Mouse (Mus musculus) myocyte (in vitro differentiated cells): ENCODE measurements around the gene Cfap299. TPM values are rescaled to one million over a fixed set of nuclear protein-coding genes. Genes with fewer than 3 reads are reported as not detected.
"Not testable (repeated sequence)": the region's sequence is repeated elsewhere in the genome, so short reads cannot be mapped to it uniquely, and the experiment has no call there.

Experiments used
- H3K27me3 ChIP-seq: one replicate; pipeline ENCODE4 v1.6.1; 2011; ENCODE audit not compliant: control insufficient read depth, insufficient read depth, insufficient read length
- H3K36me3 ChIP-seq: one replicate; pipeline ENCODE4 v1.6.1; 2011; ENCODE audit not compliant: control insufficient read depth, insufficient read depth
- H3K4me2 ChIP-seq: one replicate; pipeline ENCODE4 v1.6.1; 2011; ENCODE audit warnings: low read depth, control low read depth
- H3K4me3 ChIP-seq: one replicate; pipeline ENCODE4 v1.5.1; 2011; ENCODE audit warnings: mild to moderate bottlenecking, control low read depth, moderate library complexity
- H3K79me2 ChIP-seq: one replicate; pipeline ENCODE4 v1.6.1; 2011; ENCODE audit not compliant: control insufficient read depth, insufficient read depth
- H3ac ChIP-seq: one replicate; pipeline ENCODE4 v1.6.1; 2011; ENCODE audit not compliant: control insufficient read depth, insufficient read length
- CEBPB ChIP-seq: IDR thresholded peaks from 2 replicates; pipeline ENCODE4 v1.6.1; 2011; ENCODE audit warnings: mild to moderate bottlenecking, moderate library complexity; ENCODE audit not compliant: poor library complexity, insufficient read depth, severe bottlenecking
- E2F4 ChIP-seq: IDR thresholded peaks from one replicate; pipeline ENCODE4 v1.6.1; 2011; ENCODE audit warnings: mild to moderate bottlenecking, control low read depth, moderate library complexity; ENCODE audit not compliant: insufficient read depth
- MAX ChIP-seq: IDR thresholded peaks from one replicate; pipeline ENCODE4 v1.6.1; 2011; ENCODE audit warnings: low read depth, mild to moderate bottlenecking, control low read depth
- MYOD1 ChIP-seq, 3 experiments: IDR thresholded peaks; one replicate each; pipeline ENCODE4 v1.6.1; 2011; ENCODE audit warnings: control low read depth in 2 of 3, low read depth in 2 of 3, mild to moderate bottlenecking in 2 of 3, moderate library complexity in 1 of 3; ENCODE audit not compliant: insufficient read length in 2 of 3, control insufficient read depth in 1 of 3
- MYOG ChIP-seq, 3 experiments: IDR thresholded peaks; one replicate each; pipeline ENCODE4 v1.6.1; 2011; ENCODE audit warnings: control low read depth in 2 of 3, low read depth in 2 of 3, mild to moderate bottlenecking in 2 of 3; ENCODE audit not compliant: insufficient read length in 2 of 3, control insufficient read depth in 1 of 3, insufficient read depth in 1 of 3
- POLR2A ChIP-seq: IDR thresholded peaks from one replicate; pipeline ENCODE4 v1.6.1; 2011; ENCODE audit warnings: low read depth, mild to moderate bottlenecking, control low read depth, moderate library complexity; ENCODE audit not compliant: insufficient read length
- POLR2AphosphoS2 ChIP-seq: IDR thresholded peaks from one replicate; pipeline ENCODE4 v1.6.1; 2011; ENCODE audit warnings: low read depth, control low read depth; ENCODE audit not compliant: insufficient read length
- REST ChIP-seq: IDR thresholded peaks from one replicate; pipeline ENCODE4 v1.6.1; 2011; ENCODE audit warnings: mild to moderate bottlenecking, control low read depth, moderate library complexity; ENCODE audit not compliant: insufficient read depth, insufficient read length
- SRF ChIP-seq: IDR thresholded peaks from one replicate; pipeline ENCODE4 v1.6.1; 2011; ENCODE audit warnings: low read depth; ENCODE audit not compliant: control insufficient read depth, insufficient read length
- TCF12 ChIP-seq: IDR thresholded peaks from one replicate; pipeline ENCODE4 v1.6.1; 2011; ENCODE audit warnings: mild to moderate bottlenecking, control low read depth; ENCODE audit not compliant: poor library complexity, insufficient read depth, severe bottlenecking
- TCF3 ChIP-seq: IDR thresholded peaks from one replicate; pipeline ENCODE4 v1.6.1; 2011; ENCODE audit warnings: low read depth, control low read depth; ENCODE audit not compliant: insufficient read length
- USF1 ChIP-seq: IDR thresholded peaks from one replicate; pipeline ENCODE4 v1.6.1; 2011; ENCODE audit warnings: low read depth, mild to moderate bottlenecking, control low read depth, moderate library complexity
- polyA plus RNA-seq: library from polyadenylated mRNA; unstranded; fragments of >200 nt; fragmentation: generic; extraction: Trizol; gene quantifications from one replicate; pipeline ENCODE4 v1.2.1, GENCODE M21; 2012; ENCODE audit warnings: missing spikeins

Gene Cfap299
- polyA plus RNA-seq, 1 experiment, result not detected

DNA sequence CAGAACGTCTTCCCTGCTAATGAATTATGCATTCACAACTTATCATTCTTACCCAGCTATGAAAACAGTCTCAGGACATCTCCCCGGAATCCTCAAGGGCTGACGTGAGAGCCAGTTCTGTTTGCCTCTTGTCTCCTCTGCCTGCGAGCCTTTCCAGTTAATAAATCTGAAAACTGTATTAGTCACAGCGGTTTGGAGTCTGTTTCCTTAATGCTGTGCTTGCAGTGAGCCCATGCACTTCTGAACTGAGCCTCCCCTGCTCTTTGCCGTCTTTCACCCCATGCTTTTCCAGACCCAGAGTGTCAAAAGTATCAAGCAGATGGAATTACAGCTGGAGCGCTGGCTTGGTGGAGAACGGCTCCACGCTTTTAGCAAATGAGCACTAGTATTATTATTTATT, 22.6 kb upstream of the Cfap299 start:
- H3ac ChIP-seq, result no peak overlapping the region
- no peak overlapping the region for H3K4me3 ChIP-seq
- peak overlapping the region; percentile 60 for H3K4me2 ChIP-seq
- H3K79me2 ChIP-seq, result no peaks in the 10 kb centered on the region
- no peaks in the 10 kb centered on the region for H3K36me3 ChIP-seq
- no peaks in the 10 kb centered on the region for H3K27me3 ChIP-seq
- TF ChIP-seq SRF (no peak), USF1 (no peak), TCF12 (no peak), CEBPB (no peak), TCF3 (no peak), REST (no peak), MYOD1 (IDR thresholded peaks at IDR 0.05; ENCODE audit: control insufficient read depth in 1 of 3, insufficient read length in 2 of 3, low read depth in 2 of 3) (no peak), POLR2AphosphoS2 (no peak)

DNA sequence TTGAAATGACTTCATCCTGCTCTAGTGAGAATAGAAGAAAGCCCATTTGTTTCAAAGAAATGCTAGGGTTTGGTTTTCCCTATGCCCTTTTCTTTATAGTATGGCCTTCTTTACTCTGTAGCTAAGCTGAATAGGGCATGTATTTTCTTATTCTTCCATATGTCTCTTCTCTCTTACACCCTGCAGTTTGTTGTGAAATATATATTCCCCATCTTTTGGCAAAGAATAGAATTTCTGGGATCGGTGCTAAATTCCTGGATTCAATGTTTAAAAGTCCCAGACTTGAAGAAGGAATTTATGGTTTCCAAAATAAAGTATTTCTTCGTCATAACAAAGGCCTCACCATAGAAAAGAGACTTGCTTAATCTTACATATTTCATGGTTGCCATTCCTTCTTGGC, 2.5 kb upstream of the Cfap299 start:
- Histone ChIP-seq H3K36me3 (no peaks in the 10 kb centered on the region), H3K4me2 (no peak overlapping the region), H3ac (no peak overlapping the region), H3K4me3 (no peak overlapping the region), H3K27me3 (no peaks in the 10 kb centered on the region), H3K79me2 (no peaks in the 10 kb centered on the region)
- TF ChIP-seq REST, result no peak
- no peak for TF ChIP-seq TCF3
- no peak for TF ChIP-seq E2F4
- no peak for TF ChIP-seq CEBPB
- TF ChIP-seq USF1, result no peak
- no peak for TF ChIP-seq POLR2A
- TF ChIP-seq MAX, result no peak
- TF ChIP-seq POLR2AphosphoS2, result no peak
- TF ChIP-seq TCF12, result no peak
- no peak for TF ChIP-seq MYOD1 (IDR thresholded peaks at IDR 0.05; ENCODE audit: control insufficient read depth in 1 of 3, insufficient read length in 2 of 3, low read depth in 2 of 3)
- TF ChIP-seq MYOG (IDR thresholded peaks at IDR 0.05; ENCODE audit: control insufficient read depth in 1 of 3, insufficient read depth in 1 of 3, insufficient read length in 2 of 3, low read depth in 2 of 3), result no peak

DNA sequence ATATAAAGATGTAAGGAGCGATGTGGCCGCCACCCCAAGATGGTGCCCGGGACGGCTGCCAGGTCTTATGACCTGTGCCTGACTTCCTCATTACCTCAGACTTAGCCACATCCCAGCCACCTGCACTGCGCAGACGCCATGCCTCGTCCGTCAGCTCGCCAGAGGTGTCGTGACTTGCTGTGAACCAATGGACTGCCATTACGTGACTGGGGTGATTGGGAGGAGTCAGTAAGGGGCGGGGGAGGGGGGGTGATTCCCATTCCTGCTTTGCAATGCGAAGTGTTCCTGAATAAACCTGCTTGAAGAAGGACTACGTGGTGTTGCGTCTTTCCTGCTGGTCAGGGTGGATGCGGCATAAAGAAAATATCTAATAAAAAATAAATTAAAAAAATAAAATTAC, 14.6 kb downstream of the Cfap299 start:
- H3ac ChIP-seq, H3K4me3 ChIP-seq, H3K36me3 ChIP-seq, H3K79me2 ChIP-seq, H3K4me2 ChIP-seq, H3K27me3 ChIP-seq: not testable (repeated sequence)

DNA sequence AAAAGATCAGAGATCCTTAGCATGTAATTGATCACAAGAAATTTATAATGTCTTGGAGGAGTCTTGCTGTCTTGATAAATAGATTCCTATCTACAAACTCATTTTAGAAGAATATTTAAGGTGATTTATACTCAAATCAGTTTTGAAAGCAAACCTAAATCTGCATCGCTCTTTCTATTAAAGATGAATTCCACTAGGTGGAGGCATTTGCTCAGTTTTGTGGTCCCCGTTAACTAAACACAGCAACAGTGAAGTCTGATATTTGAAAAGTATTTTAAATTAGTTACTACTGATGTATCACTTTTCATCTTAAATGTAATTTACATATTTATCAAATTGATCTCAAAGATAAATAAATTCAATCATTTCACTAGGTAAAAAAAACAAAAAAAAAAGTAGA, 15.5 kb downstream of the Cfap299 start:
- Histone ChIP-seq H3K36me3 (no peaks in the 10 kb centered on the region), H3K27me3 (no peaks in the 10 kb centered on the region), H3K79me2 (no peaks in the 10 kb centered on the region), H3ac (no peak overlapping the region), H3K4me3 (no peak overlapping the region), H3K4me2 (no peak overlapping the region)
- TF ChIP-seq MYOD1 (IDR thresholded peaks at IDR 0.05; ENCODE audit: control insufficient read depth in 1 of 3, insufficient read length in 2 of 3, low read depth in 2 of 3) (no peak), POLR2A (no peak), TCF3 (no peak), USF1 (no peak), POLR2AphosphoS2 (no peak), TCF12 (no peak), MAX (no peak), CEBPB (no peak), SRF (no peak), E2F4 (no peak), REST (no peak), MYOG (IDR thresholded peaks at IDR 0.05; ENCODE audit: control insufficient read depth in 1 of 3, insufficient read depth in 1 of 3, insufficient read length in 2 of 3, low read depth in 2 of 3) (no peak)

DNA sequence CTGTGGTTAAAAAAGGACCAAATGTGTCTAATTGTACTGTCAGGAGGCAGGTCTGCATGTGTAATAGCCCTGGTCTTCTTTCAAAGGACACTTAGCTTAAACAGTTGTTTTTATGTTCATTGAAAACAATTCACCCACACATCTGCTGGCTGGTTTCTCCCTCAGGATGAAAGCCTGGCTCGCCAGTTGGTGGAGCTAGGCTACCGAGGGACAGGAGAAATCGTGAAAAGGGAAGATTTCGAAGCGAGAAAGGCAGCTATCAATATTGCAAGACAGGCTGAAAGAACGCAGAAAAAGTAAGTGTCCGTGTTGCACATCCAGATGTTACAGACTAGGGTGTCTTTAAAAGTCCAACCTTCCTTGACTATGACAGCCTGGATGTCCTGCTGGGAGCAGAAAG, 17.0 kb downstream of the Cfap299 start:
- Histone ChIP-seq H3K36me3 (no peaks in the 10 kb centered on the region), H3K27me3 (no peaks in the 10 kb centered on the region), H3ac (no peak overlapping the region), H3K79me2 (no peaks in the 10 kb centered on the region), H3K4me3 (no peak overlapping the region), H3K4me2 (no peak overlapping the region)
- no peak for TF ChIP-seq MAX
- no peak for TF ChIP-seq E2F4
- no peak for TF ChIP-seq MYOD1 (IDR thresholded peaks at IDR 0.05; ENCODE audit: control insufficient read depth in 1 of 3, insufficient read length in 2 of 3, low read depth in 2 of 3)
- no peak for TF ChIP-seq TCF12
- no peak for TF ChIP-seq USF1
- TF ChIP-seq TCF3, result no peak
- TF ChIP-seq SRF, result no peak
- TF ChIP-seq POLR2AphosphoS2, result no peak
- no peak for TF ChIP-seq POLR2A
- TF ChIP-seq MYOG (IDR thresholded peaks at IDR 0.05; ENCODE audit: control insufficient read depth in 1 of 3, insufficient read depth in 1 of 3, insufficient read length in 2 of 3, low read depth in 2 of 3), result no peak
